Mouse (Mus musculus): ENCODE measurements at regions not wholly inside any gene's neighbourhood (a gene's known extent, or its start where the extent isn't known, plus 50 kb on each side); places are given as distances from the start of the nearest gene placed in this dataset.

- no peaks in the 10 kb centered on the region for H3K9me3 ChIP-seq (ENCODE audit: control insufficient read depth, low read length)
- ATAC-seq (replicated peaks; ENCODE audit: low FRiP score) (no peak), DNase-seq (ENCODE audit: low spot score) (no peak)
- H3K9ac ChIP-seq (ENCODE audit: low read depth, low read length), result no peak overlapping the region
- H3K27ac ChIP-seq (ENCODE audit: low read depth, low read length), result no peak overlapping the region
- H3K4me3 ChIP-seq (ENCODE audit: low read depth, low read length), result no peak overlapping the region
- no peak overlapping the region for H3K4me2 ChIP-seq
- 82% methylated on average over 7 of the region's 7 CpGs for WGBS
- no peaks in the 10 kb centered on the region for H3K36me3 ChIP-seq (ENCODE audit: control insufficient read depth, insufficient read depth, low read length)
- H3K27me3 ChIP-seq (replicated peaks; ENCODE audit: control insufficient read depth, insufficient read depth, low read length), result no peaks in the 10 kb centered on the region
- H3K4me1 ChIP-seq (replicated peaks; ENCODE audit: control insufficient read depth, insufficient read depth, low read length), result no peaks in the 10 kb centered on the region
Measured at GRCm38 (mm10) chr9:22937686-22938391, 285.0 kb upstream of the Bmper start.

GRCm38 (mm10) chr9:22944992-22945391, 277.9 kb upstream of the Bmper start:
- no peak overlapping the region for H3K4me2 ChIP-seq
- no peak overlapping the region for H3K4me3 ChIP-seq (ENCODE audit: low read depth, low read length)
- no peak overlapping the region for H3K27ac ChIP-seq (ENCODE audit: low read depth, low read length)
- H3K9ac ChIP-seq (ENCODE audit: low read depth, low read length), result no peak overlapping the region
- no peak for DNase-seq (ENCODE audit: low spot score)
- WGBS, result 82% methylated on average over 6 of the region's 6 CpGs
- H3K9me3 ChIP-seq (ENCODE audit: control insufficient read depth, low read length), result no peaks in the 10 kb centered on the region
- no peaks in the 10 kb centered on the region for H3K36me3 ChIP-seq (ENCODE audit: control insufficient read depth, insufficient read depth, low read length)
- no peaks in the 10 kb centered on the region for H3K4me1 ChIP-seq (replicated peaks; ENCODE audit: control insufficient read depth, insufficient read depth, low read length)
- no peak for ATAC-seq (replicated peaks; ENCODE audit: low FRiP score)
- H3K27me3 ChIP-seq (replicated peaks; ENCODE audit: control insufficient read depth, insufficient read depth, low read length), result no peaks in the 10 kb centered on the region

GRCm38 (mm10) chr9:22945426-22945955, 277.4 kb upstream of the Bmper start:
- Histone ChIP-seq H3K27ac (ENCODE audit: low read depth, low read length) (no peak overlapping the region), H3K4me3 (ENCODE audit: low read depth, low read length) (no peak overlapping the region), H3K9ac (ENCODE audit: low read depth, low read length) (no peak overlapping the region), H3K4me2 (no peak overlapping the region), H3K9me3 (ENCODE audit: control insufficient read depth, low read length) (no peaks in the 10 kb centered on the region), H3K4me1 (replicated peaks; ENCODE audit: control insufficient read depth, insufficient read depth, low read length) (no peaks in the 10 kb centered on the region), H3K36me3 (ENCODE audit: control insufficient read depth, insufficient read depth, low read length) (no peaks in the 10 kb centered on the region), H3K27me3 (replicated peaks; ENCODE audit: control insufficient read depth, insufficient read depth, low read length) (no peaks in the 10 kb centered on the region)
- 81% methylated on average over 8 of the region's 8 CpGs for WGBS
- no peak for DNase-seq (ENCODE audit: low spot score)
- ATAC-seq (replicated peaks; ENCODE audit: low FRiP score), result no peak

- no peak for DNase-seq (ENCODE audit: low spot score)
Measured at GRCm38 (mm10) chr9:22952571-22953442, 270.1 kb upstream of the Bmper start.

GRCm38 (mm10) chr9:22962269-22962815, 260.5 kb upstream of the Bmper start:
- no peak overlapping the region for H3K4me2 ChIP-seq
- no peak overlapping the region for H3K27ac ChIP-seq (ENCODE audit: low read depth, low read length)
- H3K4me1 ChIP-seq (replicated peaks; ENCODE audit: control insufficient read depth, insufficient read depth, low read length), result no peaks in the 10 kb centered on the region
- DNase-seq (ENCODE audit: low spot score), result no peak
- H3K4me3 ChIP-seq (ENCODE audit: low read depth, low read length), result no peak overlapping the region
- no peak for ATAC-seq (replicated peaks; ENCODE audit: low FRiP score)
- H3K27me3 ChIP-seq (replicated peaks; ENCODE audit: control insufficient read depth, insufficient read depth, low read length), result no peaks in the 10 kb centered on the region
- H3K9ac ChIP-seq (ENCODE audit: low read depth, low read length), result no peak overlapping the region
- no peaks in the 10 kb centered on the region for H3K36me3 ChIP-seq (ENCODE audit: control insufficient read depth, insufficient read depth, low read length)
- 53% methylated on average over 7 of the region's 7 CpGs for WGBS
- H3K9me3 ChIP-seq (ENCODE audit: control insufficient read depth, low read length), result no peaks in the 10 kb centered on the region

More at GRCm38 (mm10) chr9:22952571-22953442, 270.1 kb upstream of the Bmper start:
- Histone ChIP-seq H3K27ac (ENCODE audit: low read depth, low read length) (no peak overlapping the region), H3K9me3 (ENCODE audit: control insufficient read depth, low read length) (no peaks in the 10 kb centered on the region), H3K4me2 (no peak overlapping the region), H3K4me1 (replicated peaks; ENCODE audit: control insufficient read depth, insufficient read depth, low read length) (no peaks in the 10 kb centered on the region), H3K9ac (ENCODE audit: low read depth, low read length) (no peak overlapping the region), H3K4me3 (ENCODE audit: low read depth, low read length) (no peak overlapping the region), H3K36me3 (ENCODE audit: control insufficient read depth, insufficient read depth, low read length) (no peaks in the 10 kb centered on the region), H3K27me3 (replicated peaks; ENCODE audit: control insufficient read depth, insufficient read depth, low read length) (no peaks in the 10 kb centered on the region)
- 79% methylated on average over 16 of the region's 16 CpGs for whole genome bisulfite sequencing
- no peak for ATAC-seq (replicated peaks; ENCODE audit: low FRiP score)

- no peaks in the 10 kb centered on the region for H3K36me3 ChIP-seq (ENCODE audit: control insufficient read depth, insufficient read depth, low read length)
- no peak overlapping the region for H3K4me2 ChIP-seq
- ATAC-seq (replicated peaks; ENCODE audit: low FRiP score), result no peak
- WGBS, result 64% methylated on average over 4 of the region's 4 CpGs
- no peak overlapping the region for H3K27ac ChIP-seq (ENCODE audit: low read depth, low read length)
- H3K9me3 ChIP-seq (ENCODE audit: control insufficient read depth, low read length), result no peaks in the 10 kb centered on the region
- H3K4me3 ChIP-seq (ENCODE audit: low read depth, low read length), result no peak overlapping the region
- H3K9ac ChIP-seq (ENCODE audit: low read depth, low read length), result no peak overlapping the region
- DNase-seq (ENCODE audit: low spot score), result no peak
- no peaks in the 10 kb centered on the region for H3K4me1 ChIP-seq (replicated peaks; ENCODE audit: control insufficient read depth, insufficient read depth, low read length)
- no peaks in the 10 kb centered on the region for H3K27me3 ChIP-seq (replicated peaks; ENCODE audit: control insufficient read depth, insufficient read depth, low read length)
Measured at GRCm38 (mm10) chr9:22971312-22971711, 251.6 kb upstream of the Bmper start.

- no peaks in the 10 kb centered on the region for H3K4me1 ChIP-seq (replicated peaks; ENCODE audit: control insufficient read depth, insufficient read depth, low read length)
- 71% methylated on average over 9 of the region's 9 CpGs for WGBS
- DNase-seq (ENCODE audit: low spot score) (no peak), ATAC-seq (replicated peaks; ENCODE audit: low FRiP score) (no peak)
- H3K27me3 ChIP-seq (replicated peaks; ENCODE audit: control insufficient read depth, insufficient read depth, low read length), result no peaks in the 10 kb centered on the region
- no peaks in the 10 kb centered on the region for H3K9me3 ChIP-seq (ENCODE audit: control insufficient read depth, low read length)
- no peaks in the 10 kb centered on the region for H3K36me3 ChIP-seq (ENCODE audit: control insufficient read depth, insufficient read depth, low read length)
- no peak overlapping the region for H3K4me2 ChIP-seq
- H3K27ac ChIP-seq (ENCODE audit: low read depth, low read length), result no peak overlapping the region
- no peak overlapping the region for H3K9ac ChIP-seq (ENCODE audit: low read depth, low read length)
- H3K4me3 ChIP-seq (ENCODE audit: low read depth, low read length), result no peak overlapping the region
Measured at GRCm38 (mm10) chr9:22976748-22977147, 246.1 kb upstream of the Bmper start.

GRCm38 (mm10) chr9:22979627-22980026, 243.2 kb upstream of the Bmper start:
- Histone ChIP-seq H3K9me3 (ENCODE audit: control insufficient read depth, low read length) (no peaks in the 10 kb centered on the region), H3K27ac (ENCODE audit: low read depth, low read length) (no peak overlapping the region), H3K9ac (ENCODE audit: low read depth, low read length) (no peak overlapping the region), H3K27me3 (replicated peaks; ENCODE audit: control insufficient read depth, insufficient read depth, low read length) (no peaks in the 10 kb centered on the region), H3K4me3 (ENCODE audit: low read depth, low read length) (no peak overlapping the region), H3K36me3 (ENCODE audit: control insufficient read depth, insufficient read depth, low read length) (no peaks in the 10 kb centered on the region), H3K4me2 (no peak overlapping the region), H3K4me1 (replicated peaks; ENCODE audit: control insufficient read depth, insufficient read depth, low read length) (no peaks in the 10 kb centered on the region)
- WGBS, result 77% methylated on average over 5 of the region's 5 CpGs
- ATAC-seq (replicated peaks; ENCODE audit: low FRiP score), result no peak
- no peak for DNase-seq (ENCODE audit: low spot score)

Data from liver, embryonic 11.5 days (tissue).